Mouse (Mus musculus) neural tube, embryonic 11.5 days (tissue): Measurements from ENCODE around the gene Aym1. TPM values are rescaled to one million over a fixed set of nuclear protein-coding genes. Genes with fewer than 3 reads are reported as not detected.

Experiments used
- ATAC-seq: fragments of 200-750 bp; cut with Nextera tagmentation; 2 replicates; pipeline ENCODE4 v1.8.0; 2017; ENCODE audit warnings: moderate number of reproducible peaks, mild to moderate bottlenecking, moderate TSS enrichment, moderate library complexity; ENCODE audit not compliant: insufficient read depth, low FRiP score, low TSS enrichment
- DNase-seq: peaks from one replicate; pipeline ENCODE4 v3.0.0-alpha.2; 2015; ENCODE audit warnings: low spot score
- H3K27ac ChIP-seq: fragments of 300-500 bp; sonication (generic); 2 replicates; pipeline ENCODE4 v1.5.1; 2014; ENCODE audit warnings: low read depth, mild to moderate bottlenecking, low read length
- H3K27me3 ChIP-seq: fragments of 300-500 bp; sonication (generic); 2 replicates; pipeline ENCODE4 v1.6.1; 2014; ENCODE audit warnings: mild to moderate bottlenecking, low read length, mixed read lengths; ENCODE audit not compliant: control insufficient read depth, insufficient read depth
- H3K36me3 ChIP-seq: fragments of 300-500 bp; sonication (generic); 2 replicates; pipeline ENCODE4 v1.6.1; 2014; ENCODE audit warnings: mild to moderate bottlenecking, low read length, moderate library complexity, mixed read lengths; ENCODE audit not compliant: control insufficient read depth, insufficient read depth
- H3K4me1 ChIP-seq: fragments of 300-500 bp; sonication (generic); 2 replicates; pipeline ENCODE4 v1.6.1; 2014; ENCODE audit warnings: low read length, mixed read lengths; ENCODE audit not compliant: control insufficient read depth, insufficient read depth
- H3K4me2 ChIP-seq: fragments of 300-500 bp; sonication (generic); 2 replicates; pipeline ENCODE4 v1.6.1; 2014; ENCODE audit warnings: low read depth, mild to moderate bottlenecking, moderate library complexity
- H3K4me3 ChIP-seq: fragments of 300-500 bp; sonication (generic); 2 replicates; pipeline ENCODE4 v1.5.1; 2014; ENCODE audit warnings: low read depth, low read length
- H3K9ac ChIP-seq: fragments of 300-500 bp; sonication (generic); 2 replicates; pipeline ENCODE4 v1.6.1; 2014; ENCODE audit warnings: mild to moderate bottlenecking, low read length
- H3K9me3 ChIP-seq: fragments of 300-500 bp; sonication (generic); 2 replicates; pipeline ENCODE4 v1.6.1; 2016; ENCODE audit warnings: low read length; ENCODE audit not compliant: control insufficient read depth
- WGBS: fragments of 180-500 bp; shearing (Covaris S2); extraction: QIAGEN DNeasy Blood & Tissue Kit; methylation state at CpG from one replicate; pipeline ENCODE4 v1.1.7; 2014; 5-methylcytosine and 5-hydroxymethylcytosine counted together
- polyA plus RNA-seq: library from polyadenylated mRNA; unstranded; fragments of >200 nt; fragmentation: Nextera tagmentation; extraction: Ambion mirVana; gene quantifications from 2 replicates; pipeline ENCODE4 v1.2.1, GENCODE M21; 2014

The Aym1 gene
- polyA plus RNA-seq, 1 experiment from 2014 or later, result not detected

- Histone ChIP-seq H3K9ac (no peak overlapping the region), H3K9me3 (no peaks in the 10 kb centered on the region), H3K27me3 (no peaks in the 10 kb centered on the region), H3K4me1 (peaks cover 10% of the 10 kb centered on the region), H3K36me3 (no peaks in the 10 kb centered on the region), H3K4me2 (no peak overlapping the region), H3K4me3 (no peak overlapping the region), H3K27ac (no peak overlapping the region)
- DNase-seq (peak; percentile 64), ATAC-seq (no peak)
- WGBS, result 24% methylated on average over 3 of the region's 3 CpGs
Measured at GRCm38 (mm10) chr5:113375783-113376182, 18.7 kb downstream of the Aym1 start.

GRCm38 (mm10) chr5:113376292-113376691, 19.2 kb downstream of the Aym1 start:
- H3K36me3 ChIP-seq, result no peaks in the 10 kb centered on the region
- ATAC-seq, result no peak
- peak; percentile 7 for DNase-seq

GRCm38 (mm10) chr5:113379416-113379815, 22.3 kb downstream of the Aym1 start:
- no peak for ATAC-seq
- H3K9me3 ChIP-seq, result no peaks in the 10 kb centered on the region
- H3K9ac ChIP-seq, result no peak overlapping the region
- H3K4me3 ChIP-seq, result no peak overlapping the region
- no peak overlapping the region for H3K27ac ChIP-seq
- no peak overlapping the region for H3K4me2 ChIP-seq
- 76% methylated on average over 5 of the region's 5 CpGs for WGBS
- peaks cover 2% of the 10 kb centered on the region; the same call in 1 of the 2 replicates for H3K4me1 ChIP-seq
- H3K36me3 ChIP-seq, result no peaks in the 10 kb centered on the region
- no peaks in the 10 kb centered on the region for H3K27me3 ChIP-seq
- no peak for DNase-seq

More at GRCm38 (mm10) chr5:113376292-113376691, 19.2 kb downstream of the Aym1 start:
- Histone ChIP-seq H3K9me3 (no peaks in the 10 kb centered on the region), H3K4me1 (peaks cover 10% of the 10 kb centered on the region), H3K4me3 (no peak overlapping the region), H3K27me3 (no peaks in the 10 kb centered on the region), H3K4me2 (no peak overlapping the region), H3K9ac (no peak overlapping the region), H3K27ac (no peak overlapping the region)
- WGBS, result 72% methylated on average over 1 of the region's 1 CpGs

GRCm38 (mm10) chr5:113380553-113380952, 23.5 kb downstream of the Aym1 start:
- 71% methylated on average over 8 of the region's 8 CpGs for WGBS
- Histone ChIP-seq H3K4me3 (no peak overlapping the region), H3K4me2 (no peak overlapping the region), H3K4me1 (no peaks in the 10 kb centered on the region), H3K27me3 (no peaks in the 10 kb centered on the region), H3K27ac (0 out of 2 replicates have a peak overlapping the region, but pooled peaks have one; percentile 60), H3K9me3 (no peaks in the 10 kb centered on the region), H3K36me3 (no peaks in the 10 kb centered on the region), H3K9ac (no peak overlapping the region)
- DNase-seq, result no peak
- no peak for ATAC-seq

GRCm38 (mm10) chr5:113382580-113382979, 25.5 kb downstream of the Aym1 start:
- no peak for ATAC-seq
- Histone ChIP-seq H3K4me2 (no peak overlapping the region), H3K9me3 (no peaks in the 10 kb centered on the region), H3K27ac (no peak overlapping the region), H3K36me3 (no peaks in the 10 kb centered on the region), H3K4me3 (no peak overlapping the region), H3K9ac (no peak overlapping the region), H3K4me1 (no peaks in the 10 kb centered on the region), H3K27me3 (no peaks in the 10 kb centered on the region)
- no peak for DNase-seq
- 60% methylated on average over 4 of the region's 4 CpGs for WGBS

GRCm38 (mm10) chr5:113393766-113394165, 36.7 kb downstream of the Aym1 start:
- no peaks in the 10 kb centered on the region for H3K36me3 ChIP-seq
- DNase-seq (no peak), ATAC-seq (no peak)
- 59% methylated on average over 8 of the region's 8 CpGs for WGBS
- H3K9me3 ChIP-seq, result no peaks in the 10 kb centered on the region
- H3K4me3 ChIP-seq, result no peak overlapping the region
- no peak overlapping the region for H3K4me2 ChIP-seq
- no peak overlapping the region for H3K9ac ChIP-seq
- no peaks in the 10 kb centered on the region for H3K27me3 ChIP-seq
- no peaks in the 10 kb centered on the region for H3K4me1 ChIP-seq
- H3K27ac ChIP-seq, result no peak overlapping the region

- Histone ChIP-seq H3K27me3 (no peaks in the 10 kb centered on the region), H3K9ac (no peak overlapping the region), H3K4me1 (no peaks in the 10 kb centered on the region), H3K36me3 (no peaks in the 10 kb centered on the region), H3K4me2 (no peak overlapping the region), H3K4me3 (no peak overlapping the region), H3K27ac (0 out of 2 replicates have a peak overlapping the region, but pooled peaks have one; percentile 46), H3K9me3 (no peaks in the 10 kb centered on the region; the same call in 1 of the 2 replicates)
- ATAC-seq, result no peak
- DNase-seq, result no peak
- 81% methylated on average over 17 of the region's 17 CpGs for WGBS
Measured at GRCm38 (mm10) chr5:113396286-113396934, 39.3 kb downstream of the Aym1 start.

- Histone ChIP-seq H3K4me3 (no peak overlapping the region), H3K4me2 (no peak overlapping the region), H3K27ac (peak overlapping the region; percentile 67), H3K4me1 (no peaks in the 10 kb centered on the region), H3K27me3 (no peaks in the 10 kb centered on the region), H3K36me3 (no peaks in the 10 kb centered on the region), H3K9ac (no peak overlapping the region), H3K9me3 (no peaks in the 10 kb centered on the region; the same call in 1 of the 2 replicates)
- DNase-seq (peak; percentile 21), ATAC-seq (no peak)
- 73% methylated on average over 17 of the region's 17 CpGs for WGBS
Measured at GRCm38 (mm10) chr5:113397443-113398317, 40.6 kb downstream of the Aym1 start.
